Mouse (Mus musculus) cerebellum, adult (tissue): ENCODE data around the gene Sipa1l2.

Experiments
- ATAC-seq: cut with Nextera tagmentation; 2 replicates; pipeline ENCODE4 v1.9.2; 2017; ENCODE audit warnings: mild to moderate bottlenecking, moderate library complexity, mixed read lengths; ENCODE audit not compliant: insufficient number of reproducible peaks, low FRiP score, low TSS enrichment

The Sipa1l2 gene

DNA sequence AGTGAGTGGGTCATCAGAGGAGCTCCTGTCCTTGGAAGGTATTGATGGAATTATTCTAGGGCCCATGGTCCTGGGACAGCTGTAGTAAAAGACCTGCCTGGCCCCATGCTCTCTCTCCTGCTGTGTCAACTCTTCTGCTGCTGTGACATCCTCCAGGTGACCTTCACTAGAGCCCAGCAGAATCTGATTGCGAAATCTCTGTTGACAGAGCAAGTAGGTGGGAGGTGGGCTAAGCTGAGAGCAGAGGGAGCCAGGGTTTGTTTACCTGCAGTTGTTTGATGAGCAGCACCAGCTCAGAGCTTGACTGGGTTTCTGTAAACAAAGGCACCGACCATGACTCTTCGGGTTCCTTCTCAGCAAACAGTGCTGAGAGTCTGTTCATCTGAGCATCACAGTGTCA is 187.9 kb downstream of the Sipa1l2 start:
- no peak for ATAC-seq

DNA sequence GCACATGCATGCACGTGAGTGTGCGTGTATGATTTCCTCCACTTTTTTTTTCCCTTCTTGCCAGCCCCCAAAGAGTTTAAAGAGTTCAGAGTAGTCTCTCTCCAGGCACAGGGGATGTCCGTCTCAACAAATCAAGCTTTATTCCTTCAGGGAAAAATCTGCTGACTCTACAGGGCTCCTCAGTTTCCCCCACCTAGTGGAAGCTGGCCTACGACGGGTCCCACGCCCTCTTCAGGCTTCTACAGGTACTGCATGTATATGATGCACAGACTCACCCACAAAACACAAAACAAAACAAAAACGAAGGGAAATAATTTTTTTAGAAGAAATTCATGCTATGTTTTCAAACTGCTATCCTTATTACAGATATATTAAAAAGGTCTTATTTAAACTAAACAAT is 189.7 kb downstream of the Sipa1l2 start:
- ATAC-seq, result no peak

DNA sequence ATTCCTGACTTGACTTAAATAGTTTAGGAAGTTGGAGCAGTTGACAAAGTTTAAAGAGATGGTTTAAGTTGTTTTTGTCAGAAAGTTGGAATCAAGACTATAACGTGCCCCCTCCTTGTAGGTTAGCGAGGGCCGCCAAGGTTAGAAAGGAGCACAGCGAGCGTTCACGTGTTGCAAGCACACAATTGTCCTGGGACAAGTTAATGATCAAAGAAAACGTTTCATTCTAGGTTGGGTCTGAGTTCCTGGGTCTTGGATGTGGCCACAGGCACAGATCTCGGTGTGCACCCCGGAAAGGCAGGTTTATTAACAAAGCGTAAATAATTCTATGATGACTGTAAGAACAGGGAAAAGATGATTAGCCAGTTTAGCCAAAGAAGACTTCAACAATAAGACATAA is 190.5 kb downstream of the Sipa1l2 start:
- ATAC-seq, result no peak

DNA sequence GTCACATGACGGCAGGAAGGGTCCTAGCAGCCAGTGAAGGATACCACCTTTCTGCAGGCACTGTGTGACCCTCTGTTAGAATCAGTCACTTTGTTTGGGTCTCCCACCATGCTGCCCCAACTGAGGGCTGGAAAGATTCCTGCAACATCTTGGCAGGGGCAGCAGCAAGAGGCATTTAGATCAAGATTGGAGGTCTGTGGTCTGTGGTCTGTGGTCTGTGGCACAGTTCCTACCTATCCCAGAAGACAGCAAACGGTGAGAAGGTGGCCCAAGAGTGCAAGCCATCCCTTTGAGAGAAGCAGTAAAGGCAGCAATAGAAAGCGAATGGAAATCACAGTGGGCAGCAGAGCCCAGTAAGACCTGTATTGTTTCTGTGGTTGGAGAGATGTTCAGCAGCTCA is 191.9 kb downstream of the Sipa1l2 start:
- no peak for ATAC-seq

DNA sequence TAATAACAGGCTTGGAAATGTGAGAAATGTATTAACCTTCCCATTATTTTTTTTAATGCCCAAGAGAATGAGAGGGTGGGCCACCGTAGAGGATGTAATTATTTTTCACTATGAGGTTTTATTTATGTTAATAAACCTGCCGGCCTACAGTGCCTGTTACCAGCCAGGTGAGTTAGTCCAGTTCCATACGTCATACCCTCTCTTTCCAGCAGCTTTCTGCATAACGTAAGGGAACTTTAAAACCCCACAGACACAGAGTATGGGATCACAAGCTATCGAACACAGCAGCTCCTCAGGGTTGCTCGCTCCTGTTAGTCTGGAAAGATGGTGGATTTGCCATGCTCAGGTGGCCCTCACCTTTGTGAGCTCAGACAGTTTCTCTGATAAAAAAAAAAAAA is 193.2 kb downstream of the Sipa1l2 start:
- ATAC-seq, result no peak

DNA sequence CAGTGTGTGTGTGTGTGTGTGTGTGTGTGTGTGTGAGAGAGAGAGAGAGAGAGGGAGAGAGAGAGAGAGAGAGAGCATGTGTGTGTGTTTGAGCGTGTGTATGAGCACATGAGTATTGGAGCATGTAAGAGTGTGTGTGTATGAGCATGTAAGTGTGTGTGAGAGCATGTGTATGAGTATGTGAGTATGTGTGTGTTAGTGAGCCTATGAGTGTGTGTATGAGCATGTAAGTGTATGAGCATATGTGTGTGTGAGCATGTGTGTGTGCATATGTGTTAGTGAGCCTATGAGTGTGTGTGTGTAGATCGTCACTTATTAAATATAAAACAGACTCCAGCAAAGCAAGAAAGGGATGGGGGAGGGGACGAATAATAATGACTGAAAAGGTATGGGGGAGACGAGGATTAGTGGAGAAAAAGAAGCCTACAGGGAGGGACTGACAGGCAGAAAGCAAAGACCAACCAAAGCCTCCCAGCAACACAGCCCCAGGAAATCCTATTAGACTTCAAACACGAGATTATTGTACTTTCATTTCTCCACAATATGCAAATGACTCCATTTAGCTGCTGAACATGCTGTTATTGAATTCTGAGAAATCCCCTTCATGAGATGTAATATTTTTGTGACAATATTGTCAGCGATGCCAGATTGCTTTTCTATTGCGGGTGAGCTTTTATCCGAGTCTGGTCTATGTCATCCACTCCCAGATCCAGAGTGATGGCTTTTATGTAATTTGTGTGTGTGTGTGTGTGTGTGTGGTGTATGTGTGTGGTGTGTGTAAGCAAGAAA is 193.8 kb downstream of the Sipa1l2 start:
- no peak for ATAC-seq

DNA sequence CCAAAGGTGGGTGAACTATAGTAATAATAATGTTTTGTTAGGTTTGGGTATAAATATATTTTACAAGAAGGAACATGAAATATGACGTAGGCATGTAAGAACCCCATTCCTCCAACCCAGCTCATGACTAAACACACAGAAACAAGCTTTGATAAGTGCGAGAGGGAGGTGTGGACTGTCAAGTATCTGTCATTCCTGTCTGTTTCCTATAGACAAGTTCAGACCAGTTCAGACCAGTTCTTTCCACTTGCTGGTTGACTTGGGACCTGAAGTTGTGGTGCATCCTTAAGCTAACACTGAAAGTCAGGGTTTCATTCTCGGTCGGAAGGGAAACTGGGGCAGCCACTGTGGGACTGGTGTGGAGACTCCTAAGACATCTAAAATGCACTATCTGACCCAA is 197.0 kb downstream of the Sipa1l2 start:
- ATAC-seq, result no peak

DNA sequence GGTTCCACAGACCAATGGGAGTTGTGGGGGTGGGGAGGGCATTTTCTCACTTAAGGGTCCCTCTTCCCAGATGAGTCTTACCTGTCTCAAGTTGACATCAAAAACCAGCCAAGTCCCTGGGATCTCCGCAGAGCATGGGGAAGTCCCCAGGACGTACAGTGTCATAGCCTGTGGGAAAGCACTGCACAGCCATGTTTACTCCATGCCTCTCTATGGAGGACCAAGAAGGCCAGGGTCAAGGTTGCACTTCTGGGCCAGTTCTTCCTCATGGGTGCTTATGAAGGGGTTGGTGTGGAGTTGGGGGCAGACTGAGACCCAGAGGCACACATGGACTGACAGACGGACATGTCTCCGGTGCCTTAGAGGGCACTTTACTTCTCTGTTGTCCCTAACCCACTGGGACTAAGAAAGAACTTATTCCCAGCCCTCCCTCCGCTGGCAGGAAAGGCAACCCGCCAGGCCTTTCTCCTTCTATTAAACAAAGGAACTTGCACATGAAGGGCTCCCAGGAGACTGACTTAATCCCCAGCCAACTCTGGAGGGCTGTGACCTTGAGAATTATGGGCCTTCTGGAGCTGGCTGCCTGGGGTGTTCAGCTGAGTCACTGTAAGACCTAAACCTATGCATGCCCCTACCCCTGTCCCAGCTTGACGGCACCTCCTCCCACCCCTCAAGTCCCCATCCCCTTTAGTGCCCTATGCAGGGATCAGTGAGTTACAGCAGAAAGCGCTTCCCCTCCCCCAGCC is 199.9 kb downstream of the Sipa1l2 start:
- ATAC-seq, result no peak

DNA sequence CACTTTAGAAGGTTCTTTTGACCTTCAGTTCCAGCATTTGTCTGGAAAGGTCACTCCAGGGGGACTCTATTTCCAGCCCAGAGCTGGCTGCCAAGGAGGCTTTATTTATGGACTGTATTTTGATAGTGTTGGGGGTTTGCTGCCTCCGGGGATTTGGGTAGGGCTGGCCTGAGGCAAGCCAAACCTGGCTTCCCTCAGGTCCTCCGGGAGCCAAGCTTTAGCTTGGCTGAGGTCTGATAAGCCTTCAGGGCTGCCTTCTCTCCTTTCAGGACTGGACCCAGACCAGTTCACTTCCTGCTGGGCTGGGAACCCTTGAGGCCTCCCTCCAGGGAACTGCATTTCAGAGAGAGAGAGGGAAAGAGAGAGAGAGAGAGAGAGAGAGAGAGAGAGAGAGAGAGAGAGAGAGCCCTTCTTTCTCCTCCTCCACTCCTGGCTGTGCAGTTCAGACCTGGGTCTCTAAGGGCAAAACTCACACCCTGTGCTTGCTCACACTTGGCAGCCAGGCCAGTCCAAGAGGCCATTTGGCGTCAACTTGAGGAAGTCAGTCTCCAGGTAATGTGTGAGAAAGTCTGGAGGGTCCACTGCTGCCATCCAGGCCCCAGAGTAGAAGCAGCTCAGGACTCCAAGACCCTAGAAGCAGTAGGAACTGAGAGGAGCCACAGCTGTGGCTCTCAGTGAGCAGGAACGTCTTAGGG is 201.1 kb downstream of the Sipa1l2 start:
- no peak for ATAC-seq
